Comparison of ENCODE assay signal across 11 mouse cellular contexts in genomic region chr5:3782670-3783069, GRCm38 (mm10). TPM values are rescaled to one million over a fixed set of nuclear protein-coding genes. Genes with fewer than 3 reads are reported as not detected.
DNase-seq lines count a peak whose midpoint lies in the region; ATAC-seq and TF ChIP-seq lines count a peak whose summit lies in the region.
"Had no signal": no experiment of that assay in that cellular context is flagged by ENCODE, and none has a peak within 500 bp of the region (broad histone marks: within the 10 kb centered on the region; RNA-seq: fewer than 3 reads in every experiment).

No protein-coding gene starts in this region.

- H3K36me3 ChIP-seq in hindbrain, postnatal 0 days (ENCODE audit: insufficient read depth, low read length): no peaks in the 10 kb centered on the region
- H3K36me3 ChIP-seq in hindbrain, embryonic 10.5 days: no peaks in the 10 kb centered on the region

- H3K4me1 ChIP-seq in hindbrain, postnatal 0 days (ENCODE audit: insufficient read depth, low read length): peaks cover 3% of the 10 kb centered on the region; the same call in 1 of the 2 replicates
- no peaks in the 10 kb centered on the region for H3K4me1 ChIP-seq in hindbrain, embryonic 10.5 days (replicated peaks)

- no peak for DNase-seq in hindbrain, postnatal 0 days (ENCODE audit: low spot score)
- DNase-seq in hindbrain, embryonic 10.5 days (ENCODE audit: low spot score): no peak
- DNase-seq in B cell, adult 2 months: peak; percentile 59 to 65
- DNase-seq in R1 (ENCODE audit: low read depth, low spot score): peak; percentile 40
- peak; percentile 61 for DNase-seq in naive thymus-derived CD4-positive, alpha-beta T cell, adult 2 months (ENCODE audit: low read depth)
- no peak for DNase-seq in embryo, embryonic 9.5 days (ENCODE audit: extremely low spot score)
- no peak for DNase-seq in left cerebral cortex, postnatal 10 days (ENCODE audit: extremely low spot score in 1 of 2, low spot score in 2 of 2)
- DNase-seq in left cerebral cortex, adult 8-10 months (ENCODE audit: low spot score in 2 of 2): no peak
- DNase-seq: heart, adult 11 months had no signal

- H3K4me3 ChIP-seq in hindbrain, postnatal 0 days (ENCODE audit: low read length): no peak overlapping the region
- no peak overlapping the region for H3K4me3 ChIP-seq in hindbrain, embryonic 10.5 days

- H3K27me3 ChIP-seq in hindbrain, postnatal 0 days (ENCODE audit: insufficient read depth, low read length): no peaks in the 10 kb centered on the region
- no peaks in the 10 kb centered on the region for H3K27me3 ChIP-seq in hindbrain, embryonic 10.5 days (ENCODE audit: insufficient read depth, poor library complexity, severe bottlenecking)

- ATAC-seq in hindbrain, postnatal 0 days: no peak
- ATAC-seq: hindbrain, embryonic 16.5 days had no signal

- TF ChIP-seq CTCF in hindbrain, postnatal 0 days (IDR thresholded peaks at IDR 0.05; ENCODE audit: low read depth): peak; percentile 39; the same call in 1 of the 2 replicates

- intact Hi-C loops in left cerebral cortex, postnatal 10 days (cut with DNase I): no loop called here

- H3K27ac ChIP-seq in hindbrain, postnatal 0 days: no peak overlapping the region
- H3K27ac ChIP-seq in hindbrain, embryonic 10.5 days: no peak overlapping the region

- H3K4me2 ChIP-seq in hindbrain, postnatal 0 days (ENCODE audit: low read depth, low read length): no peak overlapping the region
- H3K4me2 ChIP-seq: midbrain, embryonic 11.5 days had no signal

- H3K9me3 ChIP-seq in hindbrain, postnatal 0 days (ENCODE audit: low read length): no peaks in the 10 kb centered on the region
- no peaks in the 10 kb centered on the region for H3K9me3 ChIP-seq in hindbrain, embryonic 10.5 days

- no peak overlapping the region for H3K9ac ChIP-seq in hindbrain, postnatal 0 days (replicated peaks; ENCODE audit: low read length)

RNA-seq across cellular contexts. Expression of gene Ankib1, which starts 20.1 kb away (rescaled TPM):
- 43.0 and 53.0 TPM in 2 replicates for total RNA-seq in hindbrain, postnatal 0 days (2014; rRNA removed)
- 15.1 and 16.3 TPM in 2 replicates for polyA plus RNA-seq in hindbrain, postnatal 0 days (2015; fragmentation: Nextera tagmentation; extraction: Ambion mirVana)
- 9.3 and 13.1 TPM in 2 replicates for polyA plus RNA-seq in hindbrain, embryonic 10.5 days (2016; fragmentation: Nextera tagmentation; extraction: Ambion mirVana)
- total RNA-seq in left cerebral cortex, postnatal 10 days (2021): 10 to 100 TPM; 64.3 to 67.9 TPM
- total RNA-seq in left cerebral cortex, adult 8-10 months (2022): 100 to 1,000 TPM; 114 to 143 (median 129) TPM

RNA-seq across cellular contexts. Expression of gene Krit1, which starts 20.3 kb away (rescaled TPM):
- total RNA-seq in hindbrain, postnatal 0 days (2014; rRNA removed): 23.7 and 33.0 TPM in 2 replicates
- 32.8 and 34.5 TPM in 2 replicates for polyA plus RNA-seq in hindbrain, postnatal 0 days (2015; fragmentation: Nextera tagmentation; extraction: Ambion mirVana)
- polyA plus RNA-seq in hindbrain, embryonic 10.5 days (2016; fragmentation: Nextera tagmentation; extraction: Ambion mirVana): 58.4 and 62.4 TPM in 2 replicates
- 10 to 100 TPM; 38.5 to 41.6 TPM for total RNA-seq in left cerebral cortex, postnatal 10 days (2021)
- 10 to 100 TPM; 45.9 to 51.3 (median 48.4) TPM for total RNA-seq in left cerebral cortex, adult 8-10 months (2022)

Comparison
In these comparisons a context has a peak if more than half of its experiments do, and no peak if none do; other contexts are left out.
1. DNase-seq: peak in B cell, adult 2 months (2 of 2), R1 (single experiment) and naive thymus-derived CD4-positive, alpha-beta T cell, adult 2 months (single experiment); none in hindbrain, postnatal 0 days (single experiment), hindbrain, embryonic 10.5 days (single experiment), embryo, embryonic 9.5 days (single experiment), left cerebral cortex, postnatal 10 days (0 of 2) and left cerebral cortex, adult 8-10 months (0 of 2).